Mouse (Mus musculus) layer of hippocampus, adult 2 months (tissue): ENCODE measurements around the gene Ascc2. TPM values are rescaled to one million over a fixed set of nuclear protein-coding genes. Genes with fewer than 3 reads are reported as not detected.

ENCODE experiments used
- DNase-seq, 2 experiments: peaks; one replicate each; pipeline ENCODE4 v3.0.0; 2022; ENCODE audit warnings: low spot score in 2 of 2
- H3K27ac ChIP-seq: fragments of 200-600 bp; 2 replicates; pipeline ENCODE4 v1.8.1; 2022
- H3K4me3 ChIP-seq: fragments of 200-600 bp; 2 replicates; pipeline ENCODE4 v1.8.1; 2022; ENCODE audit warnings: mild to moderate bottlenecking
- CTCF ChIP-seq: fragments of 200-600 bp; conservative IDR thresholded peaks from 2 replicates; pipeline ENCODE4 v1.8.1; 2022; ENCODE audit warnings: antibody characterized with exemption, mild to moderate bottlenecking, moderate library complexity
- total RNA-seq, 2 experiments: library from RNA; stranded (reverse); gene quantifications; 2 replicates each; pipeline ENCODE4 v1.2.3; 2021

Ascc2 gene
- total RNA-seq, 2 experiments from 2014 or later, result 23.7 to 25.0 TPM

- no peak overlapping the region for H3K27ac ChIP-seq
- H3K4me3 ChIP-seq, result no peak overlapping the region
- DNase-seq, result no peak
- TF ChIP-seq CTCF, result no peak
Measured at GRCm38 (mm10) chr11:4606541-4606940, 31.0 kb upstream of the Ascc2 start.

- DNase-seq, result no peak
- no peak for TF ChIP-seq CTCF
- Histone ChIP-seq H3K4me3 (no peak overlapping the region), H3K27ac (no peak overlapping the region)
Measured at GRCm38 (mm10) chr11:4611904-4612303, 25.6 kb upstream of the Ascc2 start.

- Histone ChIP-seq H3K27ac (no peak within 1 kb of the TSS), H3K4me3 (no peak within 1 kb of the TSS)
- TF ChIP-seq CTCF, result no peak
- no peak for DNase-seq
Measured at GRCm38 (mm10) chr11:4620017-4620485, 17.5 kb upstream of the Ascc2 start, which contains the start of gene Gm11032. Gene Gm11032, plus strand, starts transcription at chr11:4620067.

GRCm38 (mm10) chr11:4620501-4621108 lies 16.9 kb upstream of the Ascc2 start:
- Histone ChIP-seq H3K27ac (no peak overlapping the region), H3K4me3 (no peak overlapping the region)
- TF ChIP-seq CTCF, result no peak
- DNase-seq, result no peak

GRCm38 (mm10) chr11:4621866-4622265 lies 15.7 kb upstream of the Ascc2 start:
- Histone ChIP-seq H3K27ac (no peak overlapping the region), H3K4me3 (no peak overlapping the region)
- no peak for TF ChIP-seq CTCF
- DNase-seq, result no peak

GRCm38 (mm10) chr11:4622442-4622986 lies 15.0 kb upstream of the Ascc2 start:
- TF ChIP-seq CTCF, result no peak
- no peak overlapping the region for H3K4me3 ChIP-seq
- no peak overlapping the region for H3K27ac ChIP-seq
- no peak for DNase-seq

- H3K4me3 ChIP-seq, result no peak overlapping the region
- no peak for DNase-seq
- no peak for TF ChIP-seq CTCF
- H3K27ac ChIP-seq, result no peak overlapping the region
Measured at GRCm38 (mm10) chr11:4622997-4623396, 14.6 kb upstream of the Ascc2 start.

GRCm38 (mm10) chr11:4625931-4626330 lies 11.6 kb upstream of the Ascc2 start:
- Histone ChIP-seq H3K4me3 (no peak overlapping the region), H3K27ac (no peak overlapping the region)
- no peak for DNase-seq
- TF ChIP-seq CTCF, result no peak

- DNase-seq, result no peak
- Histone ChIP-seq H3K4me3 (no peak overlapping the region), H3K27ac (no peak overlapping the region)
- TF ChIP-seq CTCF, result no peak
Measured at GRCm38 (mm10) chr11:4627636-4628035, 9.9 kb upstream of the Ascc2 start.

- Histone ChIP-seq H3K4me3 (no peak overlapping the region), H3K27ac (no peak overlapping the region)
- DNase-seq, result no peak
- TF ChIP-seq CTCF, result no peak
Measured at GRCm38 (mm10) chr11:4629861-4630280, 7.7 kb upstream of the Ascc2 start.

- no peak for DNase-seq
- Histone ChIP-seq H3K27ac (no peak overlapping the region), H3K4me3 (no peak overlapping the region)
- no peak for TF ChIP-seq CTCF
Measured at GRCm38 (mm10) chr11:4633420-4633819, 4.1 kb upstream of the Ascc2 start.

GRCm38 (mm10) chr11:4634395-4634794 lies 3.2 kb upstream of the Ascc2 start:
- TF ChIP-seq CTCF, result no peak

GRCm38 (mm10) chr11:4636782-4637342 lies 685 bp upstream of the Ascc2 start:
- no peak for TF ChIP-seq CTCF
- no peak for DNase-seq
- H3K27ac ChIP-seq, result peak overlapping the region; percentile 87
- peak overlapping the region; percentile 66 for H3K4me3 ChIP-seq

More at GRCm38 (mm10) chr11:4634395-4634794, 3.2 kb upstream of the Ascc2 start:
- DNase-seq, result no peak
- no peak overlapping the region for H3K27ac ChIP-seq
- H3K4me3 ChIP-seq, result no peak overlapping the region

- H3K4me3 ChIP-seq, result peak overlapping the region; percentile 66
- peak overlapping the region; percentile 87 for H3K27ac ChIP-seq
- no peak for TF ChIP-seq CTCF
- no peak for DNase-seq
Measured at GRCm38 (mm10) chr11:4638261-4638660, 714 bp downstream of the Ascc2 start.
